Mouse (Mus musculus): ENCODE results near the gene Bicral.

The Bicral gene

GRCm38 (mm10) chr17:46808376-46808775 is 49.9 kb downstream of the Bicral start:
- TF ChIP-seq GATA4 (IDR thresholded peaks at IDR 0.05; ENCODE audit: insufficient replicate concordance, low read length), result no peak

- no peak for TF ChIP-seq GATA4 (IDR thresholded peaks at IDR 0.05; ENCODE audit: insufficient replicate concordance, low read length)
Measured at GRCm38 (mm10) chr17:46801761-46802160, 56.5 kb downstream of the Bicral start.

- no peak for TF ChIP-seq GATA4 (IDR thresholded peaks at IDR 0.05; ENCODE audit: insufficient replicate concordance, low read length)
Measured at GRCm38 (mm10) chr17:46799680-46800079, 58.6 kb downstream of the Bicral start.

GRCm38 (mm10) chr17:46797386-46797785 is 60.9 kb downstream of the Bicral start:
- TF ChIP-seq GATA4 (IDR thresholded peaks at IDR 0.05; ENCODE audit: insufficient replicate concordance, low read length), result no peak

GRCm38 (mm10) chr17:46796743-46797142 is 61.5 kb downstream of the Bicral start:
- TF ChIP-seq GATA4 (IDR thresholded peaks at IDR 0.05; ENCODE audit: insufficient replicate concordance, low read length), result no peak

- no peak for TF ChIP-seq GATA4 (IDR thresholded peaks at IDR 0.05; ENCODE audit: insufficient replicate concordance, low read length)
Measured at GRCm38 (mm10) chr17:46792963-46793362, 65.3 kb downstream of the Bicral start.

GRCm38 (mm10) chr17:46786952-46787351 is 71.3 kb downstream of the Bicral start:
- no peak for TF ChIP-seq GATA4 (IDR thresholded peaks at IDR 0.05; ENCODE audit: insufficient replicate concordance, low read length)

GRCm38 (mm10) chr17:46783222-46783565 is 75.1 kb downstream of the Bicral start:
- TF ChIP-seq GATA4 (IDR thresholded peaks at IDR 0.05; ENCODE audit: insufficient replicate concordance, low read length), result no peak

- no peak; the same call in 1 of the 2 replicates for TF ChIP-seq GATA4 (IDR thresholded peaks at IDR 0.05; ENCODE audit: insufficient replicate concordance, low read length)
Measured at GRCm38 (mm10) chr17:46782341-46783221, 75.7 kb downstream of the Bicral start, which contains the start of gene Rpl7l1. Gene Rpl7l1 (minus strand): TSS chr17:46782672.

- TF ChIP-seq GATA4 (IDR thresholded peaks at IDR 0.05; ENCODE audit: insufficient replicate concordance, low read length), result no peak
Measured at GRCm38 (mm10) chr17:46781876-46782275, 76.4 kb downstream of the Bicral start.

GRCm38 (mm10) chr17:46776087-46776486 is 82.2 kb downstream of the Bicral start:
- TF ChIP-seq GATA4 (IDR thresholded peaks at IDR 0.05; ENCODE audit: insufficient replicate concordance, low read length), result no peak

GRCm38 (mm10) chr17:46775070-46775469 is 83.2 kb downstream of the Bicral start:
- TF ChIP-seq GATA4 (IDR thresholded peaks at IDR 0.05; ENCODE audit: insufficient replicate concordance, low read length), result no peak

- no peak for TF ChIP-seq GATA4 (IDR thresholded peaks at IDR 0.05; ENCODE audit: insufficient replicate concordance, low read length)
Measured at GRCm38 (mm10) chr17:46774131-46774472, 84.2 kb downstream of the Bicral start.

- no peak for TF ChIP-seq GATA4 (IDR thresholded peaks at IDR 0.05; ENCODE audit: insufficient replicate concordance, low read length)
Measured at GRCm38 (mm10) chr17:46773278-46774130, 84.8 kb downstream of the Bicral start.

GRCm38 (mm10) chr17:46772404-46773277 is 85.6 kb downstream of the Bicral start, which contains the start of gene 2310039H08Rik:
Gene 2310039H08Rik (plus strand): TSS chr17:46772635.
- no peak for TF ChIP-seq GATA4 (IDR thresholded peaks at IDR 0.05; ENCODE audit: insufficient replicate concordance, low read length)
